Mouse (Mus musculus) forebrain, embryonic 15.5 days (tissue): ENCODE results near the gene Cfap57. TPM values are rescaled to one million over a fixed set of nuclear protein-coding genes. Genes with fewer than 3 reads are reported as not detected.

Experiments used
- polyA plus RNA-seq: library from polyadenylated mRNA; unstranded; fragments of >200 nt; fragmentation: Nextera tagmentation; extraction: Ambion mirVana; gene quantifications from 2 replicates; pipeline ENCODE4 v1.2.1, GENCODE M21; 2015

The Cfap57 gene
- polyA plus RNA-seq, 1 experiment from 2014 or later = 0.52 TPM

Other genes starting within 250 kb of the Cfap57 start
- 10.9 and 12.7 TPM in 2 replicates for gene Szt2, start 211.5 kb downstream of the Cfap57 start, polyA plus RNA-seq
- gene Med8, start 211.4 kb downstream of the Cfap57 start, polyA plus RNA-seq = 115 and 122 TPM in 2 replicates
- 21.3 and 21.4 TPM in 2 replicates for gene Elovl1, start 192.7 kb downstream of the Cfap57 start, polyA plus RNA-seq
- gene Cdc20, start 183.4 kb downstream of the Cfap57 start, polyA plus RNA-seq = 123 and 130 TPM in 2 replicates
- gene Mpl, start 163.3 kb downstream of the Cfap57 start, polyA plus RNA-seq = 0.08 and 0.09 TPM in 2 replicates
- 12.3 and 14.0 TPM in 2 replicates for gene Tie1, start 130.7 kb downstream of the Cfap57 start, polyA plus RNA-seq
- not detected in 2 replicates for gene 2610528J11Rik, start 93.8 kb downstream of the Cfap57 start, polyA plus RNA-seq
- gene Tmem125, start 76.7 kb downstream of the Cfap57 start, polyA plus RNA-seq = 0.09 and 0.27 TPM in 2 replicates
- gene Ebna1bp2, start within 50 bp of the Cfap57 start, polyA plus RNA-seq = 140 and 150 TPM in 2 replicates
- not detected in 2 replicates for gene Olfr62, start 38.2 kb upstream of the Cfap57 start, polyA plus RNA-seq
- 0.06 TPM in 1 of 2 replicates, not detected in the other for gene Olfr1342, start 72.0 kb upstream of the Cfap57 start, polyA plus RNA-seq
- not detected in 2 replicates for gene Olfr1341, start 82.7 kb upstream of the Cfap57 start, polyA plus RNA-seq
- gene Olfr1340, start 99.4 kb upstream of the Cfap57 start, polyA plus RNA-seq = not detected in 2 replicates
- not detected in 2 replicates for gene Olfr1339, start 111.4 kb upstream of the Cfap57 start, polyA plus RNA-seq
- gene Olfr1338, start 138.0 kb upstream of the Cfap57 start, polyA plus RNA-seq = not detected in 2 replicates
- not detected in 2 replicates for gene Olfr1337, start 161.8 kb upstream of the Cfap57 start, polyA plus RNA-seq
- not detected in 2 replicates for gene Olfr1335, start 189.2 kb upstream of the Cfap57 start, polyA plus RNA-seq
- not detected in 2 replicates for gene Olfr1333, start 215.5 kb upstream of the Cfap57 start, polyA plus RNA-seq
- not detected in 2 replicates for gene Olfr1331, start 243.9 kb upstream of the Cfap57 start, polyA plus RNA-seq